Mouse (Mus musculus) C2C12 (cell line): ENCODE measurements around the gene Ago1. TPM values are rescaled to one million over a fixed set of nuclear protein-coding genes. Genes with fewer than 3 reads are reported as not detected.

Source experiments
- H3K27me3 ChIP-seq: one replicate; pipeline ENCODE4 v1.6.1; 2011; ENCODE audit not compliant: control insufficient read depth, insufficient read depth, insufficient read length
- H3K36me3 ChIP-seq: one replicate; pipeline ENCODE4 v1.6.1; 2011; ENCODE audit not compliant: control insufficient read depth, insufficient read depth
- H3K4me3 ChIP-seq: one replicate; pipeline ENCODE4 v1.5.1; 2011; ENCODE audit warnings: mild to moderate bottlenecking, control low read depth; ENCODE audit not compliant: poor library complexity, insufficient read depth, severe bottlenecking
- H3K79me2 ChIP-seq: one replicate; pipeline ENCODE4 v1.6.1; 2011; ENCODE audit not compliant: control insufficient read depth, insufficient read depth
- H3K79me3 ChIP-seq: one replicate; pipeline ENCODE4 v1.6.1; 2011; ENCODE audit warnings: low read depth, control low read depth
- H3ac ChIP-seq: one replicate; pipeline ENCODE3; 2011; ENCODE audit warnings: low read depth; ENCODE audit not compliant: control insufficient read depth, insufficient read length
- CEBPB ChIP-seq: IDR thresholded peaks from one replicate; pipeline ENCODE4 v1.6.1; 2011; ENCODE audit warnings: low read depth, mild to moderate bottlenecking, control low read depth, moderate library complexity
- CTCF ChIP-seq: IDR thresholded peaks from one replicate; pipeline ENCODE4 v1.5.1; 2011; ENCODE audit not compliant: control insufficient read depth, insufficient read depth, insufficient read length
- FOSL1 ChIP-seq: IDR thresholded peaks from one replicate; pipeline ENCODE4 v1.8.0; 2011; ENCODE audit warnings: mild to moderate bottlenecking, low read length; ENCODE audit not compliant: poor library complexity, insufficient read depth, severe bottlenecking
- MAX ChIP-seq: IDR thresholded peaks from one replicate; pipeline ENCODE4 v1.6.1; 2011; ENCODE audit warnings: mild to moderate bottlenecking, control low read depth
- MYOD1 ChIP-seq: IDR thresholded peaks from one replicate; pipeline ENCODE4 v1.6.1; 2011; ENCODE audit warnings: low read depth; ENCODE audit not compliant: control insufficient read depth, insufficient read length
- MYOG ChIP-seq: IDR thresholded peaks from one replicate; pipeline ENCODE4 v1.6.1; 2011; ENCODE audit not compliant: control insufficient read depth, insufficient read length; ENCODE audit errors: extremely low read depth
- USF1 ChIP-seq: IDR thresholded peaks from one replicate; pipeline ENCODE4 v1.6.1; 2011; ENCODE audit warnings: low read depth, mild to moderate bottlenecking, control low read depth, moderate library complexity
- polyA plus RNA-seq: library from polyadenylated mRNA; unstranded; fragments of >200 nt; fragmentation: generic; extraction: Trizol; gene quantifications from one replicate; pipeline ENCODE4 v1.2.1, GENCODE M21; 2012; ENCODE audit warnings: missing spikeins

The Ago1 gene
- polyA plus RNA-seq, 1 experiment, result 9.2 TPM

- H3ac ChIP-seq, result no peak overlapping the region
- peaks cover 8% of the 10 kb centered on the region for H3K79me2 ChIP-seq
- no peaks in the 10 kb centered on the region for H3K36me3 ChIP-seq
- no peak for TF ChIP-seq USF1
- TF ChIP-seq MAX, result no peak
- TF ChIP-seq MYOG, result no peak
- no peak for TF ChIP-seq FOSL1
- TF ChIP-seq CEBPB, result no peak
- TF ChIP-seq CTCF, result no peak
- TF ChIP-seq MYOD1, result no peak
- no peaks in the 10 kb centered on the region for H3K27me3 ChIP-seq
- no peaks in the 10 kb centered on the region for H3K79me3 ChIP-seq
- no peak overlapping the region for H3K4me3 ChIP-seq
Observed at GRCm38 (mm10) chr4:126468925-126469324, 542 bp upstream of the Ago1 start.

- Histone ChIP-seq H3K36me3 (no peaks in the 10 kb centered on the region), H3K79me2 (peaks cover 8% of the 10 kb centered on the region), H3K79me3 (no peaks in the 10 kb centered on the region), H3K27me3 (no peaks in the 10 kb centered on the region), H3ac (peak overlapping the region; percentile 69), H3K4me3 (peak overlapping the region; percentile 72)
- TF ChIP-seq MYOG (no peak), MYOD1 (no peak), MAX (no peak), USF1 (no peak), CEBPB (no peak), CTCF (no peak), FOSL1 (no peak)
Observed at GRCm38 (mm10) chr4:126467721-126468284, 580 bp downstream of the Ago1 start.

GRCm38 (mm10) chr4:126466251-126466750 is 2.1 kb downstream of the Ago1 start:
- H3K4me3 ChIP-seq, result no peak overlapping the region
- peaks cover 8% of the 10 kb centered on the region for H3K79me2 ChIP-seq
- H3K27me3 ChIP-seq, result no peaks in the 10 kb centered on the region
- H3K79me3 ChIP-seq, result no peaks in the 10 kb centered on the region
- H3K36me3 ChIP-seq, result no peaks in the 10 kb centered on the region
- no peak overlapping the region for H3ac ChIP-seq
- no peak for TF ChIP-seq USF1
- TF ChIP-seq MYOD1, result no peak
- no peak for TF ChIP-seq CEBPB
- TF ChIP-seq CTCF, result no peak
- TF ChIP-seq FOSL1, result no peak
- no peak for TF ChIP-seq MYOG
- TF ChIP-seq MAX, result no peak

- no peak overlapping the region for H3K4me3 ChIP-seq
- H3ac ChIP-seq, result no peak overlapping the region
- no peaks in the 10 kb centered on the region for H3K36me3 ChIP-seq
- TF ChIP-seq USF1 (no peak), CTCF (no peak), CEBPB (no peak), MAX (no peak), MYOG (no peak), FOSL1 (no peak), MYOD1 (no peak)
- H3K27me3 ChIP-seq, result no peaks in the 10 kb centered on the region
- no peaks in the 10 kb centered on the region for H3K79me3 ChIP-seq
- H3K79me2 ChIP-seq, result peaks cover 8% of the 10 kb centered on the region
Observed at GRCm38 (mm10) chr4:126465843-126466242, 2.5 kb downstream of the Ago1 start.

- no peak for TF ChIP-seq MYOG
- TF ChIP-seq USF1, result no peak
- no peak for TF ChIP-seq FOSL1
- TF ChIP-seq CEBPB, result no peak
- no peak for TF ChIP-seq MYOD1
- no peak for TF ChIP-seq MAX
Observed at GRCm38 (mm10) chr4:126464892-126465235, 3.5 kb downstream of the Ago1 start.

GRCm38 (mm10) chr4:126464189-126464891 is 4.0 kb downstream of the Ago1 start:
- Histone ChIP-seq H3K79me2 (peaks cover 8% of the 10 kb centered on the region), H3K27me3 (no peaks in the 10 kb centered on the region), H3K36me3 (no peaks in the 10 kb centered on the region), H3ac (no peak overlapping the region), H3K4me3 (no peak overlapping the region), H3K79me3 (no peaks in the 10 kb centered on the region)
- TF ChIP-seq MAX, result no peak
- TF ChIP-seq CEBPB, result no peak
- TF ChIP-seq USF1, result no peak
- TF ChIP-seq FOSL1, result no peak
- no peak for TF ChIP-seq MYOG
- TF ChIP-seq MYOD1, result no peak
- no peak for TF ChIP-seq CTCF

More at GRCm38 (mm10) chr4:126464892-126465235, 3.5 kb downstream of the Ago1 start:
- Histone ChIP-seq H3K79me3 (no peaks in the 10 kb centered on the region), H3K79me2 (peaks cover 8% of the 10 kb centered on the region), H3K4me3 (no peak overlapping the region), H3ac (no peak overlapping the region), H3K36me3 (no peaks in the 10 kb centered on the region), H3K27me3 (no peaks in the 10 kb centered on the region)
